Mouse (Mus musculus): ENCODE measurements at regions not wholly inside any gene's neighbourhood (a gene's known extent, or its start where the extent isn't known, plus 50 kb on each side); places are given as distances from the start of the nearest gene placed in this dataset.

GRCm38 (mm10) chr10:92333042-92333774, 389.0 kb downstream of the Nedd1 start:
- DNase-seq, result no peak

GRCm38 (mm10) chr10:92330150-92330549, 392.1 kb downstream of the Nedd1 start:
- DNase-seq, result no peak

DNA sequence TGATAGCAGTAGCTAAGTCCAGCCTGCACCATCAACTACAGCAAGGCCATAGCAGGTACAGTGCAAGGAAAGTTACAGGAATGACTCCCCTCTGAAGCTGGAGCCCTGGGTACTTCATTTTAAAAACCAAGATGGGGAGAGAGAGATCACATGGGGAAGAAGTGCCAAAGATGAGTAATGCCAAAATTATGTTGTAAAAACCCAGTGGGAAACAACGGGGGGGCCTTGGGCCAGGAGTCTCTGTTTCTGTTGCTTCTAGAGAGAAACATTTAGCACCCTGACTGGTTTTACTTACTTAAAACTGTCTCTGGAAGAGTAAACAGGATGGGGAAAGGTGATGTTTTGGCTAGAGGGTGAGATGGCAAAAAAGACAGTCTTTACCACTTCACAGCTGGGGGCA, 392.6 kb downstream of the Nedd1 start:
- no peak for DNase-seq

- DNase-seq, result no peak
Observed at GRCm38 (mm10) chr10:92325284-92325989, 396.8 kb downstream of the Nedd1 start.

DNA sequence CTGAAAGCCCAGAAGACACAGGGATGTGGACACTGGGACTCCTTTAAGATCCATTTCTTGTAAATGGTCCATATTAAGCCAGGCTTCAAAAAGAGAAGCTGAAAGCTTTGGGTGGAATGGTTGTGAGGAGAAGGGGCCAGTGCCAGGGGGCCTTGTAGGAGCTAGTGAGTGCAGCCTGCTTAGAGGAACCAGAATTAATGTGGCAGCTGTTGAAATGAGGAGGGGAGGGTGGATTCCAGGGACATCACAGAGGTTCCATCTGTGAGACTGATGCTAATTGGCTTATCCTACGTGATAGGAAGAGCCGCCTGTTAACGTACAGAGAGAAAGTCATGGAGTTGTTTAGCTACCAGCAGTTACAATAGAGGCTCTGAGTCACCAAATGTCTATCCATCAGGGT, 407.6 kb downstream of the Nedd1 start:
- DNase-seq, result no peak

DNA sequence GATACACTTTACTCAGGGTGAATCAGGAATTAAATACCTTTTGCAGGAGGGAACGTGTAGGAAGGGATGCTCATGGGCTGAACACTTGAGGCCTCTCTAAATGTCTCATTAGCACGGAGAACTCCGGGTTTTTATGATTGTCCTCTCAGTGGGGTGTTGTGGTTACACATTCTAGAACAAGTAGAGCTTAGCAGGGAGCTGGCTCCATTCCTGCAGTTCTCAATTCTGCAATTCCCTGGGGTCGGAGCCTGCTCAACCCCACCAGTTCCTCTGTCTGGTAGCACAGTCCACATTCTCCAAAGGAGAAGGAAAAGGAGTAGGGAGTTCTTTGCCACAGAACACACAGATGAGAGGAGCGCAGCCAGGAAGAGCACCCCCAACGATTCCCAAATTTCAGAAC, 409.9 kb downstream of the Nedd1 start:
- no peak for DNase-seq

DNA sequence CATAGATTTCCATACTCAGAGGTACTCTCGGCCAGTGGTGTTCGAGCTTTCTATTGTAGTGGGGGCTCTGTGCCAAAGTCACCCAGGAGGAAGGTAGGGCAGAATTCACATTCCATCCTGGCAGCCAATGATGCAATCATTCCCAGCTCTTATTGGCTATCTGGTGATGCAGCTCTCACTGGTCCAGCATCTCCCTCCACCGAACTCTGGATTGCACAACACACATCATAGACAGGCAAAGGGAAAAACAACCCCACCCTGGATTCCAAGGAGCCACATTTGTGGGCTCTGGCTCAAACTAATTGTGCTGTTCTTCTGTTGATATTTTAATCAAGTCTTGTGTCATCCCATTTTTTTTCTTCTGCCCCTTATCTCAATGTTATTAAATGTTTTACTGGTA, 413.6 kb downstream of the Nedd1 start:
- no peak for DNase-seq

GRCm38 (mm10) chr10:92307861-92308260, 414.4 kb downstream of the Nedd1 start:
- DNase-seq, result no peak

DNA sequence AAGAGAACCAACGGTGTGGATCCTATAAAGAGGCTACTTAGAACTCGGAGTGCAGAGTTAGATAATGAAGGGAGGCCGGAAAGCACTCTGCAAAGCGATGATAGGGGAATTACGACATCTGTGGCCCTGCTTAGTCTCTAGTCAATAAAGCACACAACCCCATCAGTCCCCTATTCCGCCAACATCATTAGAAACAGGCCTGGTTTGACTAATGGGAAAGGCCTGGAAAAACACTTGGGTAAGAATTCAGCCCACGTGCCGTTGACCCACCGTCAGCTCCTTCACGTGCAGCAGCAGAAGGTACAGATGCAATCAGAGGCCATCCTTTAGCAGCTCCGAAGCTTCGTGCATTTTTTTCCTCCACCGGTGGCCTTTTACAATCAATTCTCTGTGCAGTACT, 423.5 kb downstream of the Nedd1 start:
- DNase-seq, result no peak

DNA sequence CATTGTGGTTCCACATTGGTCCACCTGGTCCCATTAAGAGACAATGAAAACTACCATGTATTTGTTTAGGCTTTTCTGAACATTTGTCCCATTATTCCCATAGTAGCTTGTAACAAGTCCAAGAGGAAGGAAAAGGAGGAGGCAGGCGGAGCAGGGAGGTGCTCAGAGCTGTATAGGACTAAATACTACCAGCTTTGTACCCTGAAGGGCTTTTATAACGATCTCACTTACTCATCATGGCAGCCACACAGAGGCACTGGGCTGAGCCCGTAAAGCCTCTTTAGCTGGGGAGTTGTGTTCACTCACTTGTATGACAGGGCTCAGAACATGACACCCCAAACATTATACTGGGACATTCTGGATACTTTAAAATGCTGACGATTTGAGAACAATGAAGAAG, 425.4 kb downstream of the Nedd1 start:
- DNase-seq, result no peak

- DNase-seq, result no peak
Observed at GRCm38 (mm10) chr10:92296303-92296702, 425.9 kb downstream of the Nedd1 start.

- no peak for DNase-seq
Observed at GRCm38 (mm10) chr10:92293261-92293660, 429.0 kb downstream of the Nedd1 start.

DNA sequence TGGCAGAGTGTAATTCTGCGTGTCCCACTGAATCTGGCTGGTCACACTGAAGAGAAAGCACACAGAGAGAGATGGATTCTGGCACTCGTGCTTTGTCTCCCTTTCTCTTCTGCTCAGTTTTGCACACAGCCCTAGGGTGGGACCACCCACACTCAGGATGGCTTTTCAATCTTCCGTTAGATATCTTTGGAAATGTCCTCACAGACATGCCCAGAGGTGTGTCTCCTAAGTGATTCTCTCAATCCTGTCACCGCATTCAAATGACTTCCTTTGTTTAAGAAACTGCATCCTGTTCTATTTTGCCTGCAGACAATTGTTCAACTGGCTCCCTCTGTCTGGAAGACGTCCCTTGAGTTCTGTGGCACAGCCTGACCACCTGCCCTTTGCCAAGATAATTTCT, 433.0 kb downstream of the Nedd1 start:
- DNase-seq, result no peak

GRCm38 (mm10) chr10:92284231-92284630, 438.0 kb downstream of the Nedd1 start:
- no peak for DNase-seq

- no peak for DNase-seq
Observed at GRCm38 (mm10) chr10:92277981-92278380, 444.2 kb downstream of the Nedd1 start.

DNA sequence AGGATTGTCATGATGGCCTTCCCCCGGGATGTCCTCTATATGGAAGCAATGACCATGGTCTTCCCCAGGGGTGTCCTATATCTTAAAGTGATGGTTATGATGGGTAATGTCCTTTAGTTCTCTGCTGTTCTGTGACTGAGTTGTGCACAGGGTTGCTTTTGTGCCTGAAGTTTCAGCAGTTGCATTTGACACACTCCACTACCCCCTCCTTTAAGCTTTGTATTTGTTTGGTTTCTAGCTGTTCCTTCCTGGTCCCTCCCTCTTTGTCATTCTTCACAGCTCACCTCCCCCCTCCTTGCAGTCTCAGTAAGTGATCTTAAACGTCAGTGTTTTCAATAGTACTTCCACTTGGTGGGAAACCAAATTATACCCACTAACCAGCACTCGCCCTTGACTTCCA, 464.4 kb downstream of the Nedd1 start:
- DNase-seq, result no peak

DNA sequence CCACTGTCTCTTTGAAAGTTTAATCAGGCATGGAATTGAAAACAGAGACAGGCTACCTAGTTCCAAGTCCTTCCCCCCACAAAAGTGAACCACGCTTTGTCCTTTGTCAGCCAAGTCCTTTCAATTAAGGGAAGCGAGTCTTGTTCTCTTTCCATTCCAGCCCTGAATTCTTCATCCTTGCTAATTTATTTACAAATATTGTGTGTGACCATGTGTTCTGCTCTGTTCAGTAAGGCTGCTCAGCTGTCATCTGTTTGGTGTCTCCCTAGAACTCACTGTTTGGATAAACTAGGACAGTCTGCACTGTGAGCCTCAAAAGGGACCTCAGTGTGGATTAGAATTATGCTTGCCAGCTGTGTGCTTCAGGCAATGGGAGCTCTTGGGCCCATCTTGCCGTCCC, 473.6 kb downstream of the Nedd1 start:
- no peak for DNase-seq

GRCm38 (mm10) chr10:92247449-92247805, 474.8 kb downstream of the Nedd1 start:
- DNase-seq, result no peak

DNA sequence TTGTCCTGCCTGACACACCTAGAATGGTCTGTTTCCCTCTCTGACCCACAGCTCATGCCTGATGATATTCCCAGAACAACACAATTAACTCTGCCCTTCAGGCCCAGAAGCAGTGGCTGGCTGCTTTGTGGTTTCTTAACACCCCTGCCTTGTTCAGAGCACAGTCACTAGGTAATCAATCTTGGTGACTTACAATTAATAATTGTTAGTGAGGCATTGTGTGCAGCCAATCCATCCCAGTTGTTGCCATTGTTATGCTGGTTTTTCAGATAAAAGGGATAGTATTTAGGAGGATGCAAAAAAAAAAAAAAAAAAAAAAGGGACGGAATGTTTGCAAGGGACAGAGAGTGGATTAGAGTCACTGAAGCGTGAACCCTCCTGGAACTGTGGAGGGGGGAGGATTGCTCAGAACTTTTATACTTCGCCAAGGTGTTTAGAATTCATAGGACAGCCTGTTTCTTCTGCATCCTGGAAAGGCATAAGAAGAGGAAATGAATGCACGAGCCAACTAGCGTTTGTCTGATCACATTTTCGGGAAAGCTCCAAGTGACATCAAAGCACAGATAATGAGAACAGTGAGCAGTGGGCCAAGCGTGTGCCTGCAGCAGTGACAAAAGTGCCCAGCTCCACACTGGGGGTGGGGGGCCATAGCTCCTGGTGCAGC, 475.3 kb downstream of the Nedd1 start:
- no peak for DNase-seq

DNA sequence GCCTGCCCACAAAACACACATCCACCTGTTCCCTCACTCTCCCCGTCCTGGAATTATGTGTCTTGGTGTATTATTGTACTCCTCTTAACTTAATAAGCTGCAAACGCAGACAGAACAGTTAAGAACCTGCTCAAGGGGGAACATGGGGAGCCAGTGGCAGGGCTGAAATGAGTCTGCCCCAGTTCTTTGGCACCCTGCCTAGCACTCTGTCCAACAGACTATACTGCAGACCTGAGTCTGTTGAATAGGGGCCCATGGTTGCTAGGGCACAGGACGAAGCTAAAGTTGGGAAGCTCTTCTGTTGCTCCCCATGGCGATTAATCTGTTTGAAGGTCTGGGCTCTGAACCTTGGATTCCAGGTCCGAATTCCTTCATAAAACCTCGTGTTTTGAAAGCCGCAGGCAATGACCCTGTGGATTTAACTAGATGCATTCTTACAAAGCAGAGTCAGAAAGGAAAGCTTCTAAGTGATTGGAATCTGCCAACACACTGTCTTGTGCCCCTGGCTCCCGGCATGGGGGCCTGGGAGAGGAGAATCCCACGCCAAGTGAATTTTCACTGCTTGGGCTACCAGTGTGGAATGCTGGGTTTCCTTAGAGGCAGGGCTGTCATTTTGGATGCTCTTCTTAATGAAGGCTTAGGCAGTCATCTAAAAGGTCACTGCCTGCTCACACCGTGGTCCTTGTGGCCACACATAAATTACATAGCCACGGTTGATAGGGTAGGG, 479.3 kb downstream of the Nedd1 start:
- peak; percentile 32 for DNase-seq

- no peak for DNase-seq
Observed at GRCm38 (mm10) chr10:92237881-92238280, 484.3 kb downstream of the Nedd1 start.

- no peak for DNase-seq
Observed at GRCm38 (mm10) chr10:92232081-92232480, 490.1 kb downstream of the Nedd1 start.

GRCm38 (mm10) chr10:92225818-92226217, 496.4 kb downstream of the Nedd1 start:
- peak; percentile 6 for DNase-seq

GRCm38 (mm10) chr10:92225071-92225470, 497.1 kb downstream of the Nedd1 start:
- DNase-seq, result no peak

Measured in right cerebral cortex, postnatal 4 days (tissue).